Mouse (Mus musculus) kidney, adult 11 months (tissue): ENCODE measurements around the gene Orm3.
A peak's percentile ranks its signal among the peaks of the same experiment; 100 is the strongest.

Source experiments
- DNase-seq: peaks from one replicate; pipeline ENCODE4 v3.0.0; 2022

Orm3 gene

DNA sequence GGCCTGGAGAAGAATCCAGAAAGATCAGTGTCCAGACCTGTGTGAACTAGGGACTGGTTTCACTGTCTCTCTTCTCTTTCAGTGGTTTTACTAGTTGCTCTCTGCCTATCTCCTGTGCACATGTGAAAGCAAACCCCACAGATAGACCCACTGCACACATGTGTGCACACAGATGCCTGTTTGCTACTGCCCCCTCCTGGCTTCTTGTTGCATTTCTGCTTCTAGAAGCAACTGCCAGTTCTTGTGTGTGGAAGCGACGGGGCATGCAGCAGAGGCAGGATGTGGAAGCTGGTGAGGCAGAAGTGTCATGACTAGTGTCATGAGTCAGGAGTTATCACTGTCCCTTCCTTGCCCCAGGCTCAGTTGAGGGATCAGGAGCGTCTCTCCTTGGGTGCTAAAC, 15.9 kb downstream of the Orm3 start:
- DNase-seq, result no peak

DNA sequence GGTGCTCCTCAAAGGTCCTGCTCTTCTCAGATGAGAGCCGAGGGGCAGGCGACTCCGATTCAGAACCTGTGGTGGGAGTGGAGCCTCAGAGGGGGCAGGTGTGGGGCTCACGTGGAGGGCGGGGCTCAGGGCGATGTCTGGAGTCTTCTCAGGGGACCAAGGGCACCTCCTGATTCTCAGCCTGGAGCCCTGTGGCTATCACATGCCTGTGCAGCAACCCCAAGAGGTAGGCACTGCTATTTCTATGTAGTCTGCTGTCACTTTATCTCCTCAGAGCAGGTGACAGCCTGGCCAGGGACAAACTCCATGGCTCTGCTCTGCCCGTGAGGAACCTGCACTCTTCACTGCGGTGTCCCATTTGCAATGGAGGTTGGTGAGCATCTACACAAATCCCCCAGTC, 17.4 kb downstream of the Orm3 start:
- no peak for DNase-seq

- DNase-seq, result no peak
These were observed 18.4 kb downstream of the Orm3 start for GRCm38 (mm10) chr4:63374331-63374730.

- no peak for DNase-seq
These were observed 19.4 kb downstream of the Orm3 start for GRCm38 (mm10) chr4:63375367-63375766.

DNA sequence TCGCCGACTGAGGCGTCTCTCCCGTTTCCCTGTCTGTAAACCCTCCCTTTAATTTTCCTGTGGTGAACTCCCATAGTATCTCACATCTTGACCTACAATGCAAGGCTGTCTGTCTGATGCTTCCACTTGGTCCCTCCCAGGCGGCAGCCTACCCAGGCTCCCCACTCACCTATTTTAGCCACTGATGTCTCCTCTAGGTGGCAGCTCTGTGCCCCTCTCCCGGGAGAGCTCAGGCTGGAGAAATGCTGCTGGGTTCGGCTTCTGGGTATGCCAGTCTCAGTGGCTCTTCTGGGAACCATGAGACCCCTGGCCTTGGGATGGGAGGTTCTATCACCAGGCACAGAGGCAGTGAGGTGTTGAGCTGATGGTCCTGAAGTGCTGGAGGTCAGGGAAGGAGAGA, 21.5 kb downstream of the Orm3 start:
- DNase-seq, result no peak

GRCm38 (mm10) chr4:63382676-63383369, 26.9 kb downstream of the Orm3 start:
- DNase-seq, result no peak

DNA sequence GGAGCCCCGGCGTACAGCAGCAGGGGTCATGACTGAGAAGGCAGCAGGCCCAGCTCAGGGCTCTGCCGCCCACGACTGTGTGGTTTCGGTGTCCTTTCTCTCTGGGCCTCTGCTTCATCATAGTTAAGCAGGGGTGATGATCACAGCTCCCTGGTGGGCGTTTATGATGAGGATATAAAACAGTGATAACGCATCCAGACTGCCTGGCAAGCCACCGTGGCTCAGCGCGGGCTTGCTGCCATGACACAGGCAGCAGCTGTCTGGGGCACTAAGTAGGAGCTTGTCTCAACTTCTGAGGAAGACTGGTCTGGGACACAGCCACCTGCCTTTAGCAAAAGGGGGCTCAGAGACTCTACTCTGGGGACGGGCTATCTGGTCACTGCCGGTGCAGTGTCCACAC, 27.5 kb downstream of the Orm3 start:
- no peak for DNase-seq

DNA sequence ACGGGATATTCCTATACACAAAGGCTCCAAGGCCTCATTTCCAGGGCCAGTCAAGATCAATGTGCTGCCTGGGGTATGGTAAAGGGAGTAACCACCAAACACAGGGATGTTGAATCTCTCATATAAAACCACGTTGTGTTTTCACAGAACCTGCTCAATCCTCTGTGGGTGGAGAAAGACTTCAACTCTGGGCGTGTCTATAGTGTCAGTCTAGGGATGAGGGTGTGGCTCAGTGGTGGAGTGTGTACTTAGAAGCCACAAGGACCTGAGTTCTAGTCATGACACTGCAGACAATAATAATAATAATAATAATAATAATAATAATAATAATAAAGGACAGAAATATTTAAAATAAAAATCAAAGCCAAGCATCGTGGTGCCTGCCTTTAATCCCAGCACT, 28.3 kb downstream of the Orm3 start:
- DNase-seq, result no peak

- no peak for DNase-seq
These were observed 29.3 kb downstream of the Orm3 start for GRCm38 (mm10) chr4:63385253-63385652.

GRCm38 (mm10) chr4:63385784-63386183, 29.8 kb downstream of the Orm3 start:
- no peak for DNase-seq

- DNase-seq, result no peak
These were observed 32.1 kb downstream of the Orm3 start for GRCm38 (mm10) chr4:63388029-63388428.

DNA sequence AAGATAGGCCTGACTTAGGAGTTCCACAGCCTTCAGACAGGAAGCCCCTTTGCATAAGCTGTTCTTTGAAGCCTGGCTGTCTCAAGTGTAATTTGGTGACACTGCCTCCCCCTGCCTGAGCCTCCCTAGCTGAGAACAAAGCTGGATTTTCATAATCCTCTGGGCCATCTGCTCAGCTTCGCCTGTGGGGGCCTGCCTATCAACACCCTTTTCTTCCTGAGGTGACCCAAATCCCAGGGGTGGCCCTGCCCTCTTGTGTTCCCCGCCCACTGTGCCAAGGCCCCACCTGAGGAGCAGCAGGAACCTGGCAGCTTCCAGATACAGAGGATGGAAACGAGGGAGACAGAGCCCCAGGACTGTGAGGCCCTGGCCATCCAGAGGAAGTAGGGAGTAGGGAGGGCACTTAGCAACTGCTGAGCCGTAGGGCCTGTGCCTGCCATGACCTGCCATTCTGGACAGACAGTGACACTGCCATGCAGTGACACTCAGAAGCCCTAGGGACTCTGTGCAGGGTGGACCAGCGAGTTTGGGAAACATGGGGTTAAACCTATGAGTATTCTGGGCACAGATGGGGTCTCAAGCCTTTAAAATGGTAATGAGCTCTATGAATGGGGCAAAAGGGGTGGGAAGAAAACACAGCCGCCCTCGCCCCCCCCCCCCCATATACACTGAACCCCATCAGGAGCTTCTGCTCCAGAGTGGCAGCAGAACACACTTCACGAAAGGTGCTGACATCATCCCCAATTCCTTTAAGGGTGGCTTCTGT, 33.3 kb downstream of the Orm3 start:
- DNase-seq, result no peak

GRCm38 (mm10) chr4:63389887-63390528, 34.0 kb downstream of the Orm3 start:
- no peak for DNase-seq

DNA sequence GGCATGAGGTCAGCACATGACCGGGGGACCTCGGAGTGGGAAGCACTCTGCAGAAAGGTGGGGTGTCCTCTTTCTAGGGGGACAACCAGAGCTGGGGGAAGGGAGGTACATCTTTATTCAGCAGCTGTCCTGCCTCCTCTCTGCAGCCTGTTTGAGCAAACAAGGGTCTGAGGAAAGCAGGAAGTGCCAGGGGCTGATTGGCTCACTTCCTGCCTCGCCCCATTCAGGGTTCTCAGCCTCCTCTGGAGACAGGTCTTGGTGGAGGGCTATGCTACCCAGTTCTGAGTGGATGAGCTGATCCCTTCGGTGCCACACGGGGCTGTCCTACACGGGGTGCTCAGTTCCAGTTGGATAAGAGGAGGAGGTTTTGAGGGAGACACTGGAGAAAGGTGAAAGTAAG, 35.4 kb downstream of the Orm3 start:
- no peak for DNase-seq

DNA sequence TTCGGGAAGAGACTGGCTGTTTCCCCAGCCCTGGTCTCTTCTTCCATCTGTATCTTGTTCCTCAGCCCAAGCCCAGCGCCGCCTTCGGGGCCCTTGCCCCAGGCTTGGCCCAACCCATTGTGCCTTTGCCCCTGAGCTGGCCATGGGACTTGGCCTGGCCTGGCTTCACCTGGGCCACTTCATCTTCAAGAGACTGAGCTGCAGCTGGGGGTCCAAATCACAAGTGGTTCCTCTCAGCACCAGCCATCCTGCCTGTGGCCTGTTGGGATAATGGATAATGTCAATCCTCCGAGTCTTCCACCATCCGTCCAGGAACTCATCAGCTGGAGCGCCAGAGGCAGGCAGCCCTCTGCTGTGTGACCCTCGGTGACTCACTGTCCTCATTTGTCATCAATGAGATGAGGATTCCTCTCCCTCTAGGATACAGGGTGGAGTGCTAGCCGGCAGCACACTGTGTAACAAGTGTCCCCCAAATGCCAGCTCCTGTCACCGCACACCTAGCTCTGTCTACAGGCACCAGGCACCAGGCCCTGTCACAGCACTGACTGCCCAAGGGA, 42.1 kb downstream of the Orm3 start:
- DNase-seq, result no peak

DNA sequence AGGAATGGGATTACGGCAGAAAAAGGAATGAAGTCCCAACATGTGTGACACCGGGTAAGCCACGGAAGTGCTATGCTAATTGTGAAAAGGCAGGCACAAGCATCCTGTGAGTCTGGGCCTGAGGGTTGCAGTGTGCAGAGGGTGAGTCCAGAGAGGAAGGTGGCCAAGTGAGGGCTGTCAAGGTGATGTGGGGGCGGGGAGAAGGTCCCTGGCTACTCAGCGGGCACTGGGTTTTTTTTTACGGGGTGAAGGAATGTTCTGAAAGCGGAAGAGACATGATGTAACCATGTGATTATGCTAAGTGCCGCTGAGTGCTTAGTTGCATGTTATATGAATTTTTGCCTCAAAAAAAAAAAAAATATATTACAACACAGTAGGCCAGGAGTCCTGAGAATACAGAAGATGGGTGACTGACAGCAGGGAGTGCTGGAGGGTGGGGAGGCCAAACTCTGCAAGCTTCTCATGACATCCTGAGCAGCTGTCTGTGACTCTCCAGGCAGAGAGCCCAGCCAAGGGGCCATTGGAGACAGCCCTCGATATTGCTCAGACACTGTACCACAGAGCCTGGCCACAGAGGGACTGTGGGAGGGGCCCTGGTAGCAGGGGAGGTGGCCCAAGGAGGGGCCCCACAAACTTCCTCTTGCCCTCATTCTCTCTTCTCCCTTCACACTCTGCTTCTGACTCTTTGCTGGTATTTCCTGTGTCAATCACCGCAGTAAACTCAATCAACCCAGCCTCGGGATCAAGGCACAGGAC, 43.1 kb downstream of the Orm3 start:
- no peak for DNase-seq

DNA sequence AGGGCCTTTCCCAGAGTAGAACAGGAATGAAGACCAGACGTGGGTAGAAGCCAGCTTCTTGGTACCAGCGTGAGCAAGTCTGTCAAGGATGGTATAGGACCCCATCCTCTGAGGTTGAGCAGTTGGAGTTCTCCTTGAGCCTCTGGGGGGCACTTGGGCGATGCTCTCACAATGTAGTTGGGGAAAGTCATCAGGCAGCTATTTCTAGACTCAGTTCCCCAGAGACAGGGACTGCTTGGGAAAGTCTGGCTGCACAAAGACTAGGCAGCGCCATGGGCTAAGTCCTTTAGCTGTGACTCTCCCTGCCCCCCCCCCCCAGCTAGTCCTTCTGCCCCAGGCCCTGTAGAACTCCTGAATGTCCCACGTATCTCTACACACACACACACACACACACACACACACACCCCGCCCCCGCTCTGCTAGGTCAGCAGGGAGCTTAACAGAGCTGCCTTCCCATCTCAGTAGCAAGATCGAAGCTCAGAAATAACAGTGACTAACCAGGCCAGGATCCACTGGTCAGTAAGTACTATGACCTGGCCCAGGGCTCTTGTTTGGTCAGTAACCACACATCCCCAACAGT, 43.8 kb downstream of the Orm3 start:
- no peak for DNase-seq

DNA sequence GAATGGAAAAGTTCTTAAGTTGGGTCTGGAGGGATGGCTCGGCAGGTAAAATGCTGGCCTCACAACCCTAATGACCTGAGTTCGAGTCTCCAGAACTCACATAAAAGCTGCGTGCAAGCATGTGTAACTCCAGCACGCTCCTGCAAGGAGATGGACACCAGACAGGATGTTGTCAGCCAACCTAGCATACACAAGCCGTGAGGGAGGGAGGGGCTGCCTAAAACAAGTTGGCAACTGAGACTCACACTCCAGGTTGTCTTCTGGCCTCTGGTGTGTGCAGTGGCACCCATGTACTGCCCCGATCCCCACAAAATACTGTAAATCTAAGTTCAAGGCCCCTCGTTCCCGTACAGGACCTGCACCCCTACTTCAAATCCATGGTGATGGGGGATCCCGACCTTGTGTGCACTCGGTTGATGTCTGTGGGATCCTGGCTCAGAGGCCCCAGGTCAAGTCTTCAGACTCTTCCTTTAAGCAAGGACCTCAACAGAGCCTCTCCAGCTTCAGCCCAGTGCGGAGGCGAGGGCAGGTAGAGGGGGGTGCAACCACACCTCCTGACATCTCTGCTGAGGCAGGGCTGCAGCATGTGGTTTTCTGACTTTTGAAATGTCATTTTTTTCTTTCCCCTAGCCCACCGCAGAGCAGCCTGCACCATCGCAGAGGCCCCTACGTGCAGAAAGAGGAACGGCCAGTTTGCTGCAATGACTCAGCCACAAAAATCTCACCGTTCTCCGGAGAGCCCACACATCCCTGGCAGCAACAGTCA, 44.8 kb downstream of the Orm3 start:
- no peak for DNase-seq

- no peak for DNase-seq
These were observed 45.7 kb downstream of the Orm3 start for GRCm38 (mm10) chr4:63401620-63402019.

DNA sequence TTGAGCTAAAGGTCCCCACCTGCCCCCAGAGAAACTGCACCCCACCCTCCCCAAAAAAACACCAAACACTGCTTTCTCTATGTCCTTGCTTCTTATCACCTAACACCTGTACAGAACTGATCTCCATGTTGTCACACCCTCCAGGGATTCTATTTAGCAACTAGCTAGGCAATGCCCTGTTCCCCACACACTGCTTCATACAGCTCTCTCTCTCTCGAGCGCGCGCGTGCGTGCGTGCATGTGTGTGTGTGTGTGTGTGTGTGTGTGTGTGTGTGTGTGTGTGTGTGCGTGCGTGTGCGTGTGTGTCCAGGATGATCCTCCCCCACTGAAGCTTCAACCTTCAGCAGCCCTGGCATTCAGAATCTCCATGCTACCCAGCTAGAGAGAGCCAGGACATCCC, 46.1 kb downstream of the Orm3 start:
- DNase-seq, result no peak

GRCm38 (mm10) chr4:63402558-63402957, 46.6 kb downstream of the Orm3 start:
- DNase-seq, result peak; percentile 29
